Mouse (Mus musculus): ENCODE measurements around the gene Ccdc85a.

GRCm38 (mm10) chr11:28583911-28584434 is at the start of gene Ccdc85a:
- TF ChIP-seq CTCF (IDR thresholded peaks at IDR 0.05; ENCODE audit: low read depth) (peak; percentile 78), EP300 (optimal IDR thresholded peaks at IDR 0.05) (no peak)
